Mouse (Mus musculus): ENCODE data around the gene Gfra1. TPM values are rescaled to one million over a fixed set of nuclear protein-coding genes. Genes with fewer than 3 reads are reported as not detected.

Gene Gfra1
- polyA plus RNA-seq, 1 experiment from 2014 or later = 76.4 TPM

DNA sequence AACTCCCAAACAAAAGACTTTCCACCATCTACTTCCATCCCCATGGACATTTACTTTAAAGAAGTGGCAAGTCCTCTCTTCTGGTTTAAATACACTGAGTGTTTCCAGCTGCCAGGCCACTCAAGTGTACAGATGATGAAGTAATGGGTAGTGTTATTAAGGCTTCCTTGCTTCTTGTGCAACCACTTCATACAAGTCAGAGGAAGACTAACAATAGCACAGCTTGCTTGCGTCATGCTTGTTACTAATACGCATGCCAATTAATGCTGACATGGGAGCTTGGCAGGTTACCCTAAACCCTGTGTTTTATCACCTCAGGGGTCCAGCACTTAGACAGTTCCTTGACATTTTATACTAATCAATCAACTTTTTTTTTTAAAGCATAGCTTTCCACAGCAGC is 196.5 kb downstream of the Gfra1 start:
- H3K27ac ChIP-seq = no peak overlapping the region
- no peaks in the 10 kb centered on the region for H3K27me3 ChIP-seq (replicated peaks)
- no peak overlapping the region for H3K4me3 ChIP-seq
- H3K9me3 ChIP-seq = no peaks in the 10 kb centered on the region
- H3K4me2 ChIP-seq (replicated peaks) = no peak overlapping the region
- H3K4me1 ChIP-seq = peaks cover 14% of the 10 kb centered on the region
- ATAC-seq (ENCODE audit: low FRiP score, low read depth) = no peak
- peaks cover 7% of the 10 kb centered on the region; the same call in 1 of the 2 replicates for H3K36me3 ChIP-seq
- no peak overlapping the region for H3K9ac ChIP-seq
- 58% methylated on average over 2 of the region's 2 CpGs for WGBS

DNA sequence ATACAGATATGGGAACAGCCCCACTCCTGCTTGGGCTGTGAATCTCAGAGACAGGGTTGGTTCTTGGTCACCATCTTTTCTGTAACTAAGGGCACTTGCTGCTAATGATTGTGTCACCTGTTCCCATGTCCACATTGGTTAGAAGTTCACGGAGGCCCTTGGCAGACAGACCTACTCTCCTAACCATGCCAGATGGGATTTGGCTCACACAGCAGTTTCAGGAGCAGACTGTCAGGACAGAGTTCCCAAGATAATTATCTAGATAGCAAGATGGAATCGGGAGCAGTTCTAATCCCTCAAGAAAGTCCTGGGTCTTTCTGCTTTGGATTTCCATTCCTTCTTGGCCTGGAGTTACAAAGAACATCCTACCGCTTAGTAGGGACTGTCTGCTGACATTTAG is 199.2 kb downstream of the Gfra1 start:
- H3K36me3 ChIP-seq = no peaks in the 10 kb centered on the region
- no peak overlapping the region for H3K4me3 ChIP-seq
- no peaks in the 10 kb centered on the region for H3K27me3 ChIP-seq (replicated peaks)
- peaks cover 14% of the 10 kb centered on the region for H3K4me1 ChIP-seq
- H3K4me2 ChIP-seq (replicated peaks) = no peak overlapping the region
- H3K9me3 ChIP-seq = no peaks in the 10 kb centered on the region
- no peak for ATAC-seq (ENCODE audit: low FRiP score, low read depth)
- H3K27ac ChIP-seq = no peak overlapping the region
- no peak overlapping the region for H3K9ac ChIP-seq
- 94% methylated on average over 3 of the region's 3 CpGs for WGBS

- no peaks in the 10 kb centered on the region for H3K9me3 ChIP-seq
- ATAC-seq (ENCODE audit: low FRiP score, low read depth) = no peak
- H3K4me2 ChIP-seq (replicated peaks) = no peak overlapping the region
- H3K36me3 ChIP-seq = no peaks in the 10 kb centered on the region
- WGBS = 89% methylated on average over 7 of the region's 7 CpGs
- H3K4me1 ChIP-seq = peaks cover 14% of the 10 kb centered on the region
- no peaks in the 10 kb centered on the region for H3K27me3 ChIP-seq (replicated peaks)
- H3K4me3 ChIP-seq = no peak overlapping the region
- no peak overlapping the region for H3K9ac ChIP-seq
- H3K27ac ChIP-seq = no peak overlapping the region
Measured at GRCm38 (mm10) chr19:58255394-58255793, 200.3 kb downstream of the Gfra1 start.

GRCm38 (mm10) chr19:58254172-58254571 is 201.5 kb downstream of the Gfra1 start:
- Histone ChIP-seq H3K9ac (no peak overlapping the region), H3K27ac (no peak overlapping the region), H3K27me3 (replicated peaks) (no peaks in the 10 kb centered on the region), H3K4me2 (replicated peaks) (no peak overlapping the region), H3K9me3 (no peaks in the 10 kb centered on the region), H3K4me1 (peaks cover 5% of the 10 kb centered on the region), H3K4me3 (no peak overlapping the region), H3K36me3 (no peaks in the 10 kb centered on the region)
- ATAC-seq (ENCODE audit: low FRiP score, low read depth) = no peak
- WGBS = 75% methylated on average over 3 of the region's 3 CpGs

- no peak for ATAC-seq (ENCODE audit: low FRiP score, low read depth)
Measured at GRCm38 (mm10) chr19:58251698-58252097, 204.0 kb downstream of the Gfra1 start.

GRCm38 (mm10) chr19:58251095-58251494 is 204.6 kb downstream of the Gfra1 start:
- no peaks in the 10 kb centered on the region for H3K27me3 ChIP-seq (replicated peaks)
- no peaks in the 10 kb centered on the region for H3K9me3 ChIP-seq
- no peak overlapping the region for H3K4me3 ChIP-seq
- no peaks in the 10 kb centered on the region for H3K4me1 ChIP-seq
- no peak overlapping the region for H3K9ac ChIP-seq
- no peaks in the 10 kb centered on the region for H3K36me3 ChIP-seq
- WGBS = 67% methylated on average over 6 of the region's 6 CpGs
- H3K27ac ChIP-seq = no peak overlapping the region
- ATAC-seq (ENCODE audit: low FRiP score, low read depth) = no peak
- H3K4me2 ChIP-seq (replicated peaks) = no peak overlapping the region

More at GRCm38 (mm10) chr19:58251698-58252097, 204.0 kb downstream of the Gfra1 start:
- Histone ChIP-seq H3K4me2 (replicated peaks) (no peak overlapping the region), H3K9me3 (no peaks in the 10 kb centered on the region), H3K9ac (no peak overlapping the region), H3K27ac (no peak overlapping the region), H3K4me1 (no peaks in the 10 kb centered on the region), H3K36me3 (no peaks in the 10 kb centered on the region), H3K4me3 (no peak overlapping the region), H3K27me3 (replicated peaks) (no peaks in the 10 kb centered on the region)
- WGBS = 87% methylated on average over 4 of the region's 4 CpGs

DNA sequence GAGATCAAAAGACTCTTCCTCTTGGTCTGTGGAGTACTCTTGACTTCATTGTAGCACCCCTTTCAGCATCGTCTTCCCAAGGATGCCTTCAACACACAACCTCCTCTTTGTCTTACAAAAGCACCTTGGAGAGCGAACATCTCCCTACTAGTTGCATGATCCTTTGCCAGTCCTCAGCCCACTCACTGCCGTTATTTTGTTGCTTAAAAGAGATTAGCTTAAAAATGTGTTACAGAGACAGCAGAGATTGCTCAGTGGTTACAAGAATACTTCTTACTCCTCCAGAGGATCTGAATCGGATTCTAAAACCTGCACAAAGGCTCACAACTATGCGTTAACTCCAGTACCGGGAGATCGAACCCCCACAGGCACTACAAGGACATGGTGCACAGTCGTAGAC is 205.5 kb downstream of the Gfra1 start:
- H3K27me3 ChIP-seq (replicated peaks) = no peaks in the 10 kb centered on the region
- WGBS = 90% methylated on average over 8 of the region's 8 CpGs
- ATAC-seq (ENCODE audit: low FRiP score, low read depth) = no peak
- H3K9me3 ChIP-seq = no peaks in the 10 kb centered on the region
- H3K9ac ChIP-seq = no peak overlapping the region
- peaks cover 2% of the 10 kb centered on the region; the same call in 1 of the 2 replicates for H3K4me1 ChIP-seq
- no peak overlapping the region for H3K4me2 ChIP-seq (replicated peaks)
- H3K27ac ChIP-seq = no peak overlapping the region
- H3K4me3 ChIP-seq = no peak overlapping the region
- H3K36me3 ChIP-seq = no peaks in the 10 kb centered on the region

DNA sequence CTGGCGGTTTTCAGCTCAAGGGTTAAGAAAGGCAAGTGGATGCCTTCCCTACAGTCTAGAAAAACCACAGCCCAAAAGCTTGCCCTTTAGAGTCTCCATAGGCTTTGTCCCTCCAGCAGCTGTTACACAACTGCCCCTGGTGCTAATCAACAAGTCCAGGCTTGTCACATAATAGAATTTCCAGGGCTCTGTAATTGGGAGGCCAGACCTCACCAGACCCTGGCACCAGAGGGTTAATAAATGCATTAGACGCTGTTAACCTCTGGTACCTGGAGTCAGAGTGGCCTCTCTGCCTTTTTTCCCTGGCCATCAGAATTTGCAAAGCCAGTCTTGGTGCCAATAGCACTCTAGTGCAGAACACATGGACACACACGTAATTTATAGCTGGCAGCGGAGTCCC is 211.6 kb downstream of the Gfra1 start:
- H3K4me3 ChIP-seq = no peak overlapping the region
- H3K9ac ChIP-seq = no peak overlapping the region
- H3K27ac ChIP-seq = no peak overlapping the region
- peaks cover 12% of the 10 kb centered on the region for H3K4me1 ChIP-seq
- no peak for ATAC-seq (ENCODE audit: low FRiP score, low read depth)
- 49% methylated on average over 4 of the region's 4 CpGs for WGBS
- H3K36me3 ChIP-seq = no peaks in the 10 kb centered on the region
- no peaks in the 10 kb centered on the region for H3K27me3 ChIP-seq (replicated peaks)
- H3K9me3 ChIP-seq = no peaks in the 10 kb centered on the region
- H3K4me2 ChIP-seq (replicated peaks) = no peak overlapping the region

DNA sequence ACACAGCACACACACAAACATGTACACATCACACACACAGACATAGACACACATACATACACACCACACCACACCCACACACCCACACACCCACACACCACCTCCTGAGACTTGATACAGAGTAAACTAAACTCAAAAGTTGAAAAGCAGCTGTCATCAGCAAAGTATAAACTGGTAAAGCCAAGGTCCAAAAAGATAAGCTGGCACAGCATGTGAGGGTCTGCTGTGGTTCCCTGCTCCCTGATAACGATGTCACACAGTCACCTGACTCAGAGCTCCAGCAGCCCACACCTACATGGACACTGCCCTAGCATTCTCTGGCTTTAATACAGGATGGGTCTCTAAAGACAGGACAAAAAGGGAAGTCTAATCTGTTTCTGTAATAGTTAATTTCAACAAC is 212.1 kb downstream of the Gfra1 start:
- no peak overlapping the region for H3K27ac ChIP-seq
- 81% methylated on average over 1 of the region's 1 CpGs for WGBS
- ATAC-seq (ENCODE audit: low FRiP score, low read depth) = no peak

GRCm38 (mm10) chr19:58238325-58238724 is 217.4 kb downstream of the Gfra1 start:
- Histone ChIP-seq H3K27ac (no peak overlapping the region), H3K9ac (no peak overlapping the region), H3K4me1 (no peaks in the 10 kb centered on the region), H3K36me3 (no peaks in the 10 kb centered on the region), H3K27me3 (replicated peaks) (no peaks in the 10 kb centered on the region), H3K9me3 (no peaks in the 10 kb centered on the region), H3K4me3 (no peak overlapping the region), H3K4me2 (replicated peaks) (no peak overlapping the region)
- WGBS = 82% methylated on average over 8 of the region's 8 CpGs
- no peak for ATAC-seq (ENCODE audit: low FRiP score, low read depth)

More for the DNA sequence above, 212.1 kb downstream of the Gfra1 start:
- Histone ChIP-seq H3K4me3 (no peak overlapping the region), H3K4me2 (replicated peaks) (no peak overlapping the region), H3K9me3 (no peaks in the 10 kb centered on the region), H3K4me1 (peaks cover 12% of the 10 kb centered on the region), H3K9ac (no peak overlapping the region), H3K36me3 (no peaks in the 10 kb centered on the region), H3K27me3 (replicated peaks) (no peaks in the 10 kb centered on the region)

- WGBS = 78% methylated on average over 9 of the region's 9 CpGs
- H3K4me1 ChIP-seq = no peaks in the 10 kb centered on the region
- no peak for ATAC-seq (ENCODE audit: low FRiP score, low read depth)
- no peaks in the 10 kb centered on the region for H3K27me3 ChIP-seq (replicated peaks)
- no peaks in the 10 kb centered on the region for H3K9me3 ChIP-seq
- H3K9ac ChIP-seq = no peak overlapping the region
- no peaks in the 10 kb centered on the region for H3K36me3 ChIP-seq
- H3K4me2 ChIP-seq (replicated peaks) = no peak overlapping the region
- H3K4me3 ChIP-seq = no peak overlapping the region
- no peak overlapping the region for H3K27ac ChIP-seq
Measured at GRCm38 (mm10) chr19:58227725-58228124, 228.0 kb downstream of the Gfra1 start.

DNA sequence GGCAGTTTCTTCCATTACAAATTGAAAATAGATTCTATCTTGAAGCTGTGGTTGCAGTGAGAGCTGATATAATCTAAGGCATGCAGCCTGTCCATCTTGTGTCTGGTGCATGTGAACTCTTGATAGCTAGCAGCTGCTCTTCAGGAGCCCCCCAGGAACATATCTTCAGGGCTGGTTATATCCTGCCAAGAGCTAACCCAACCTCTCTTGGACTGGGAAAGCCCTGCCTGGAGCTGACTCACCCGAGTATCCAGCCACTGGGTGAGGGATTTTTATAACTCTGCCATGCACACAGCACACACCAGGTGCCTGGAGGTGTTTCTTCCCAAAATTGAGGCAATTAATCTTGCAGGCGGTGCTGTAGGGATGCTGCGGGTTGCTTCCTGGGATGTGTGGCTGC is 228.8 kb downstream of the Gfra1 start:
- Histone ChIP-seq H3K36me3 (no peaks in the 10 kb centered on the region), H3K4me1 (no peaks in the 10 kb centered on the region), H3K9me3 (no peaks in the 10 kb centered on the region), H3K9ac (no peak overlapping the region), H3K27ac (no peak overlapping the region), H3K4me3 (no peak overlapping the region), H3K27me3 (replicated peaks) (no peaks in the 10 kb centered on the region), H3K4me2 (replicated peaks) (no peak overlapping the region)
- 40% methylated on average over 3 of the region's 3 CpGs for WGBS
- ATAC-seq (ENCODE audit: low FRiP score, low read depth) = no peak

DNA sequence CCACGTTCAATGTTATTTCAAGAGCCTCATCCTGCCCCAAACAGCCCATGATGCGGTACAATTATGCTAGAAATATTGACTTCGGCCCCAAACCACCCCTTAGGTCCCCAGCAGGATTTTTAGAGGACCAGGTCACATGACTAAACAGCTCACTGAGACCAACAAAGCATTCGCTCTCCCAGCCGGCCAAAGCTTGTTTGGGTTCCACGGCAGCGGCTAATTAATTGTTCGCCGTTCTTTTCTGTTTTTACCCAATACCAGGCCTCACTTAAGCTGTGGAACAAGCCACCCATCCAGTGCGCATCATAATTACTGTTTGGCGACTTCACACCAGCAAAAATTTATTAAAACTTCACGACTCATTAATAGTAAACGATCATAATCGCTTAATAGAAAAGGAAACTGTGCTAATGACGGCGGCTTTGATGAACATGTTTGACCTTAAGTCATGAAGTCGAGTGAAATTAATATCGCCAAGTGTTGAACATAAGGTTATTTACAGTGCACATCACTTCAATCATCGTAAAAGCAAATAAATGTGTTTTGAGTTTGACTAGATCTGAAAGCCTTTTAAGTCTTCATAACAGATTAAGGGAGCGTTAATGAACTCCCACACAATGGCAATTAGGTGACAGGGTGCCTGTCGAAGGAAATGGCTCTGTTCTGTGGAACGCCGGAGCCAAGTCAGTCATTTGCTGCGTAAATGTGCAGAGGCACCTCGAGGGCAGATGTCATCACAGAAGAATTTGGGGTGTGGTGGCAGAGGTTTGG is 235.5 kb downstream of the Gfra1 start:
- no peak overlapping the region for H3K9ac ChIP-seq
- no peaks in the 10 kb centered on the region for H3K36me3 ChIP-seq
- ATAC-seq (ENCODE audit: low FRiP score, low read depth) = peak; percentile 21; the same call in 1 of the 2 replicates
- no peak overlapping the region for H3K4me3 ChIP-seq
- no peaks in the 10 kb centered on the region for H3K9me3 ChIP-seq
- 71% methylated on average over 25 of the region's 25 CpGs for WGBS
- no peaks in the 10 kb centered on the region for H3K27me3 ChIP-seq (replicated peaks)
- no peaks in the 10 kb centered on the region for H3K4me1 ChIP-seq
- H3K4me2 ChIP-seq (replicated peaks) = no peak overlapping the region
- H3K27ac ChIP-seq = no peak overlapping the region

Data from neural tube, embryonic 12.5 days (tissue).